Mouse (Mus musculus): ENCODE results near the gene Ccr2.
"Not testable (repeated sequence)": the region's sequence is repeated elsewhere in the genome, so short reads cannot be mapped to it uniquely, and the experiment has no call there.

Ccr2 gene

DNA sequence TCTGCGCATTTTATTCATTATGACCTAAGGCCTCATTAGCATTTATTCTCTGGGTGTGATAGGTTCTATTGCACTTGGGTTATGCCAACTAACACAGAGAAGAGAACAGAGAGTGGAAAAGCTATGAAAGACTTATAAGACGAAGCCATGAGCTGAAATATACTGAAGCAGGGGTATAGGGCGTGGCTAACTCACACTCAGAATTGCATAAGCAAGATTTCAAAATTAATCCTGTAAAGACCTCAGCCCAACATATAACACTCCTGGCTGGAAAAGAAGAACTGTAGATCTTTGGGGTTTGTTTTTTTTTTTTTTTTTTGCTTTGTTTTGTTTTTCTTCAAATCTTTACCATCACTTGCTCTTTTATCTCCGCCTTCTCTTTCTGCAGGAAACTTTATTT lies at the start of gene Ccr2:
TSS of gene Ccr2 (plus strand) at position 228 of the 400 bp plus-strand sequence.
- in situ Hi-C loops (cut with MseI, MboI): no loop called here

- in situ Hi-C loops (cut with MseI, MboI): no loop called here
These were observed 48.2 kb upstream of the Ccr2 start for GRCm38 (mm10) chr9:124053532-124053931.

DNA sequence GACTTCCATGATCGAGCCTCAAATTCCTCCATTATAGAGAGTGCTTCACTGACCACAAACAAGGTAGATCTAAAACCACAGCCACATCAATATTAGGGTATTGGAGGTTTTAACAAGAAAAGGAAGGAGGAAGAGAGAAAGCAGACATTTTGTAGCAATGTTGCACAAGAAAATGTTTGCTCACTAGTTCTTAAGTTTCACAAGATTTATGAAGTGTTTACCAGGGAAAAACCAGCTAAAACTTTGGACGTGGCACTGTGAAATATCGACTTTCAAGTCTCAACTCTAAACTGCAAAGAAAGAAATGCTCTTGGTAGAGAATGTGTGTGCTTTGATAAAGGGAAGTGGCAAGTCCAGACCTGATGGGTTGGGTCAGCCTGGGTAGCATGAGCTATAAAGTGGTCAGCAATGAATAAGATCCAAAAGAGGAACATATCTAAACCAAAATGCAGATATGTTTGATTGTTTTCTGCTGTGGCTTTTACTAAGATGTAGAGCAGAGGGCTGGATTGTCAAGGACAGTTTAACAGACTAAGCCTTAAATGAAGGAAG lies 45.5 kb upstream of the Ccr2 start:
- in situ Hi-C loops (cut with MseI, MboI): no loop called here

DNA sequence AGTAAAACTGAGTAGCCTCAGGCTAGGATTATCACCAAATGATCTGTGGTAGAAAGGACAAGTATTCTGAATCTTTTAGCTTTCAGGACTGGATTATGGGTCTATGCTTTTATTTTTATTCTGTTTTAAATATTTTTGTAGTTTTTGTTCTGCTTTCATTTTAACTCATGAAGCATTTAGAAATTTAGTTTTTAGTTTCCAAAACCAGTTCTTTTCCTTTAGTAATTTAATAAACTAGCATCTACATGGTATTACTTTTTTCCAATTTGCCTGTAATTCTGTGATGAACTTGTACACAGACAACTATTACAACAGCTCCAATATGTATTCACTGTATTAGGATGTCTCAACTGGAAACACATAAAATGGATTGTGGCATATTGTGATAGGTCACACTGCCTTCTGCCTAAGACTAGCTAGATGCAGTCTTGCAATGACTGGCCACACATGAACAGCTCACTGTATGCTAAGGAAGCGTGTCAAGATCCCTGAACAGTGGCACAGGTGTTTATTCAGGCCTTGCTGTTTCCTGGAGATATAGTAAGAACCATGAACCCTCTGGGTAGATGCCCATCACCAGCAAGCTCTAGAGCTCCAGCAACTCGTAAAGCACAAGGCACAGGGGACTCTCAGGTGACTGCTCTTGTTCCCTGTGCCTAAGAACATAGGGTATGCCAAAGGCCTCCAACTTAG lies 41.9 kb upstream of the Ccr2 start:
- in situ Hi-C loops (cut with MseI, MboI): no loop called here

DNA sequence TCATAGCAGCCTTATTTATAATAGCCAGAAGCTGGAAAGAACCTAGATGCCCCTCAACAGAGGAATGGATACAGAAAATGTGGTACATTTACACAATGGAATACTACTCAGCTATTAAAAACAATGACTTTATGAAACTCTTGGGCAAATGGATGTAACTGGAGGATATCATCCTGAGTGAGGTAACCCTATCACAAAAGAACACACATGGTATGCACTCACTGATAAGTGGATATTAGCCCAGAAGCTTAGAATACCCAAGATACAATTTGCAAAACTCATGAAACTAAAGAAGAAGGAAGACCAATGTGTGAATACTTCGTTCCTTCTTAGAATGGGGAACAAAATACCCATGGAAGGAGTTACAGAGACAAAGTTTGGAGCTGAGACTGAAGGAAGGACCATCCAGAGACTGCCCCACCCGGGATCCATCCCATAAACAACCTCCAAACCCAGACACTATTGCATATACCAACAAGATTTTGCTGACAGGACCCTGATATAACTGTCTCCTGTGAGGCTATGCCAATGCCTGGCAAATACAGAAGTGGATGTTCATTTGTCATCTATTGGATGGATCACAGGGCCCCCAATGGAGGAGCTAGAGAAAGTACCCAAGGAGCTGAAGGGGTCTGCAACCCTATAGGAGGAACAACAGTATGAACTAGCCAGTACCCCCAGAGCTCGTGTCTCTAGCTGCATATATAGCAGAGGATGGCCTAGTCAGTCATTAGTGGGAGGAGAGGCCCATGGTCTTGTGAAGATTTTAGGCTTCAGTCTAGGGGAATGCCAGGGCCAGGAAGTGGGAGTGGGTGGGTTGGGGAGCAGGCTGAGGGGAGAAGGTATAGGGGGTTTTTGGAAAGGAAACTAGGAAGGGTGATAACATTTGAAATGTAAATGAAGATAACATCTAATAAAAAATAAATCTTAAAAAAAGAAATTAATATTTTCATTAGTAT lies 40.0 kb upstream of the Ccr2 start:
- in situ Hi-C loops (cut with MseI, MboI): not testable (repeated sequence)

DNA sequence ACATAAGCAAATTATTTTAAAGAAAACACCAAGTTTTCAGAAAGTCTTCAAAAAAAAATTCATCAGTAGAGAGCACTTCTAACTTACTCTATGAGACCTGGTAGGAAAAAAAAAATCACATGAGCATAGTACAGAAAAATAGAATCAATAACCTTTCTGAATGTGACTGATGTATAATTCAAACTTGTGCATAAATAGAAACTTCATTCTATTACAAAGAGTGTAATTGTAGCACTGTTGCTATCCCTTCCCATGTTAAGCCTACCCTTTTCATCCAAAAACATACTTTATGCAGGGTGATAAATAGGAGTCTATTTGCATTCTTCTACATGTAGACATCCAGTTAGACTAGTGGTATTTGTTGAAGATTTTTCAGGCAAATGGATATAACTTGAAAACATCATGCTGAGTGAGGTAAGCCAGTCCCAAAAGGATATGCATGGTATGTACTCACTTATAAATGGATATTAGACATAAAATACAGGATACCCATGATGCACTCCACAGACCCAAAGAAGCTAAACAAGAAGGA lies 35.1 kb upstream of the Ccr2 start:
- in situ Hi-C loops (cut with MseI, MboI): no loop called here

- in situ Hi-C loops (cut with MseI, MboI): no loop called here
These were observed 33.4 kb upstream of the Ccr2 start for GRCm38 (mm10) chr9:124068098-124069058.

- in situ Hi-C loops (cut with MseI, MboI): no loop called here
These were observed 30.2 kb upstream of the Ccr2 start for GRCm38 (mm10) chr9:124071506-124071905.

GRCm38 (mm10) chr9:124079803-124080202 lies 21.9 kb upstream of the Ccr2 start:
- in situ Hi-C loops (cut with MseI, MboI): no loop called here

GRCm38 (mm10) chr9:124080471-124080870 lies 21.3 kb upstream of the Ccr2 start:
- in situ Hi-C loops (cut with MseI, MboI): not testable (repeated sequence)

DNA sequence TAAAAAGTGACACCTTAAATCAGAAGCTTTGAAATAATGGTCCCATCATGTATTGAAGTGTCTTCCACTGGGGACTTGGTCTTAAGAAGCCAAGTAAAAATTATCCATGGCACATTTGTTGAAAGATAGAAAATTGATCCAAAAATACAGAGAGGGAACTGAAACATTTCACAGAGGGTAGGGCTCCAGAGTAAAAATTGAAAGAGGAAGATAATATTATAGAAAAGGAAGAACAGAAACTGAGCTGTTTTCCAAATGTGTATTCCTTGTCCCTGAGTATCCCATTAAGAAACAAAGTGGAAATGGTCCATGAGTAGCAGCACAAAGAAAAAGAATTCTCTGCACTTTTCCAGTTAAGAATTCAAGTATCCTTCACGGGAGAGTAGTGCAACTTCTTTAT lies 11.3 kb upstream of the Ccr2 start:
- in situ Hi-C loops (cut with MseI, MboI): no loop called here

DNA sequence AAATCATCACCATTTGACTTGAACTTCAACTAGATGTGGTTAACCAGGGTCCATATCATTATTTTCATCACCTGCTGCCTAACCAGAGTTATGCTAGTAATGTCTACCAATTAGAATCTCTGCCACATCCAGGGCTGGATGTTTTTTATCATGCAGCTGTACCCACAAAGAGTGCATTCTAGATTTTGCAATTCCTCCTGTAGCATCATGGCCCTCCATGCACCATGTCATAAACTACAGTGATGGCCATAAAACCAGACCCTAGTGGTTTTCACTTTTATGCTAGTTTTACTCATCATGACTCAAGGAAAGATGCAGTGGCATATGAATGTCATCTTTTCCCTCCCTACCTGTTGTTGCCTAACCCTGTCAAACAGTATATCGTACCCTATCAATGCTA lies 2.6 kb upstream of the Ccr2 start:
- in situ Hi-C loops (cut with MseI, MboI): no loop called here

GRCm38 (mm10) chr9:124100357-124100756 lies 1.4 kb upstream of the Ccr2 start:
- in situ Hi-C loops (cut with MseI, MboI): no loop called here

DNA sequence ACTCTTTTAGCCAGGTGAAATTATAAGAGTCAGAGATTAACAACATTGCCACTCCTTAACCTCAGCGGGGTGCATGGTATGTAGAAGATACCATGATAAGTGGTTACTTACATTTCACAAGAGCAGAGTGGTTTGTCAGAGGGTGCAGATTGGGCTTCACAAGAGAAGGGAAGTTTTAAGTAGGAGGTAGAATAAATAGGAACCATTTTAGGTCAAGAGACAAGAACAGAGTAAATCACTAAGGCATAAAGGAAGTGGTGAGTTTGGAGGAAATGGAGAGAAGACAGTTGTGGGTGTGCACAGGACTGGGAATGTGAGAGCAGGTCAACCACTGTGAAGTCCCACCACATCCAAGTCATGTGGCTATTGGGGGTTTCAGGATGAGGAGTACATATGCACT lies 1.4 kb downstream of the Ccr2 start:
- in situ Hi-C loops (cut with MseI, MboI): no loop called here

- in situ Hi-C loops (cut with MseI, MboI): no loop called here
These were observed 3.4 kb downstream of the Ccr2 start for GRCm38 (mm10) chr9:124105196-124105595.

DNA sequence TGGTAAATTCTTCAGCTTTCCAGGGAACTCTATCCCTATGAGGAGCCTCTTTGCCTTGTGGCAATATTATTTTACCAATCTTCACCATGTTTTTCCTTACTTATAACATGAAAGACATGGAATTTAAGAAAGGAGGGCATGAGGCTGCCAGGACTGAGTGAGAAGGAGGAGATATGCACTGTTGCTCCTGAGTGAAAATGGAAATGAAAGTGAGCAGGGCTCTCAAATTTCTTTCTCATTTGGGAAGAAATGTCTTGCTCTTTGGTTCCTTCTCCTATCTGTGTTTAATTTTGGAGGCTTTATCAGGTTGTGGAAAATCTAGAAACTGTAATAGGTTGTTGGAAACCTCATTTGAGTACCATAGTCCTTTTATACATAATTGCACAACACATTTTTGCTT lies 5.5 kb downstream of the Ccr2 start:
- in situ Hi-C loops (cut with MseI, MboI): no loop called here

DNA sequence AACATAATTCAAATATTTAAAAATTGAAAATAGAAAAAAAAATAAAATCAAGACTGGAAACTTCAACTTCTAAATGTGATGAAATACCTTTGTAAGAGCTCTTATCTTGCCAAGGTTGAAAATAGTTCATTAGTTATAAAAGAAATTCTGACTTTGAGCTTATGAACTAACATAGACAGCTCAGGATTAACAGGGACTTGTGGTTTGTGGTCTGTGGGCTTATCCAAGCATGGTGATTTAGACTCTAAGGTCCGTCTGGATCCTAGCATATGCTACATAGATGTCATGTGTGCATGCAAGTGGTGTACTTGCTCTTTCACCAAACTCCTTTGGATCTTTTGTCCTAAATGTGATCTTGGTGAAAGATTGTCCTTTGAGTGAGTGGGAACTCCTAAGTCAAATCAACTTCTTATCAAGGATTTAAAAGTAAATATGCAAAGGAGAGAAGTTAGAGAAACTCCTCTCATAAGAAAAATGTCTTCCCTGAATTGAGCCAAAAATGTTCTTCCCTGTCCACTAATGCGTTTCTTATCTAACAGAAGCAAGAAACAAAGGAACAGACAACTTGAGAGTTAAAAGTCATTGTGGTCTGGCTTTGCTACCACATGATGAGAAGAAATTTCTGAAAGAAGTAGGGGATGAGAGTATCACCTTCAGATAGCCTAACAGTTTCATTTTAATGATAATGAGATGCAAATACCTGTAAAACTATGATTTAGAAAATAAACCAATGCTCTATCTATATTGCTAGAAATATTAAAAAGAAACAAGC lies 6.8 kb downstream of the Ccr2 start:
- in situ Hi-C loops (cut with MseI, MboI): no loop called here

DNA sequence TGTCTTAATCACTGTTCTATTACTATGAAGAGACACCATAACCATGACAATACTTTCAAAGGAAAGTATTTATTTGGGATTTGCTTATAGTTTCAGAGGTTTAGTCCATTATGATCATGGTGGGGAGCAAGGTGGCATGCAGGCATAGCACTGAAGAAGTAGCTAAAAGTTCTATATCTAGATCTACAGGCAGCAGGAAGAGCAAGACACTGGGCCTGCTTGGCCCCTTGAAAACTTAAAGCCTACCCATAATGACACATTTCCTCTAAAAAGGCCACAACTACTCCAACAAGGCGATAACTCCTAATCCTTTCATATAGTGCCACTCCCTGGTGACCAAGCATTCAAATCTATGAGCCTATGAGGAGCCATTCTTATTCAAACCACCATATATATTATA lies 10.2 kb downstream of the Ccr2 start:
- in situ Hi-C loops (cut with MseI, MboI): no loop called here

- in situ Hi-C loops (cut with MseI, MboI): no loop called here
These were observed 11.0 kb downstream of the Ccr2 start for GRCm38 (mm10) chr9:124112591-124113239.

DNA sequence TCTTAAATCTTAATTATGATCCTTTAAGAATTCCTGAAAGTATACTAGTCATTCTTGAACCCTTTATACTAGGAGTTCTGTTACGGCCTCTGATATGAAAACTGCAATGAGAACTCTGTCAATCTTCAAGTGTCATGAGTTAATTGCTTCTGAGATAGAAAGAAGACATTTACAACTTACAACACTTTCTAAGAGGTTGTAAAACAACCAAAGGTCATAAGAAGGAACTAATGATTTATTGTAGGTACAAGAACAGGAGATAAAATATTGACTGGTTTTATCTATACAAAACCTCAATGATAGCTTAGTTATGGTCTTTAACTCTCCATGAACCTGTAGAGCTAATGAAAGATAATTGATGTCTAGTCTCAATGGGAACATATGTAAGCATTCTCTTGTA lies 12.0 kb downstream of the Ccr2 start:
- in situ Hi-C loops (cut with MseI, MboI): no loop called here

Measured in mouse trophoblast stem cell (cell line).